Mouse (Mus musculus) testis, adult 2 months (tissue): ENCODE results near the gene Bex2. TPM values are rescaled to one million over a fixed set of nuclear protein-coding genes. Genes with fewer than 3 reads are reported as not detected.
"Not testable (repeated sequence)": the region's sequence is repeated elsewhere in the genome, so short reads cannot be mapped to it uniquely, and the experiment has no call there.

Experiments
- H3K27ac ChIP-seq: fragments of 200-500 bp; 2 replicates; pipeline ENCODE4 v1.5.1; 2012; ENCODE audit warnings: low read depth, low read length; ENCODE audit not compliant: control insufficient read depth, insufficient read depth
- H3K27me3 ChIP-seq: fragments of 200-500 bp; 2 replicates; pipeline ENCODE4 v1.6.1; 2012; ENCODE audit warnings: mild to moderate bottlenecking, low read length, moderate library complexity; ENCODE audit not compliant: control insufficient read depth, insufficient read depth
- H3K36me3 ChIP-seq: fragments of 200-500 bp; 2 replicates; pipeline ENCODE4 v1.6.1; 2012; ENCODE audit warnings: mild to moderate bottlenecking, low read length; ENCODE audit not compliant: control insufficient read depth, insufficient read depth
- H3K4me1 ChIP-seq: fragments of 200-500 bp; 2 replicates; pipeline ENCODE4 v1.6.1; 2012; ENCODE audit warnings: low read length; ENCODE audit not compliant: control insufficient read depth, insufficient read depth
- H3K4me3 ChIP-seq: fragments of 200-500 bp; 2 replicates; pipeline ENCODE4 v1.5.1; 2012; ENCODE audit warnings: low read depth, mild to moderate bottlenecking, low read length, moderate library complexity, mixed read lengths; ENCODE audit not compliant: control insufficient read depth
- CTCF ChIP-seq: fragments of 200-500 bp; IDR thresholded peaks from 2 replicates; pipeline ENCODE4 v1.5.1; 2012; ENCODE audit warnings: low read depth, mild to moderate bottlenecking, inconsistent platforms, low read length, moderate library complexity; ENCODE audit not compliant: control insufficient read depth, insufficient read depth, insufficient replicate concordance
- POLR2A ChIP-seq: fragments of 200-500 bp; IDR thresholded peaks from 2 replicates; pipeline ENCODE4 v1.6.1; 2012; ENCODE audit warnings: low read depth, mild to moderate bottlenecking, inconsistent platforms, low read length, moderate library complexity; ENCODE audit not compliant: control insufficient read depth
- polyA plus RNA-seq: library from polyadenylated mRNA; depleted of rRNA; stranded (reverse); fragments of >200 nt; gene quantifications from 2 replicates; pipeline ENCODE4 v1.2.3, GENCODE M21; 2012

Bex2 gene
- polyA plus RNA-seq, 1 experiment = 3.9 TPM

- no peaks in the 10 kb centered on the region; the same call in 1 of the 2 replicates for H3K4me1 ChIP-seq
- H3K36me3 ChIP-seq = no peaks in the 10 kb centered on the region
- peak within 1 kb of the TSS; percentile 74 for H3K4me3 ChIP-seq
- H3K27me3 ChIP-seq = no peaks in the 10 kb centered on the region
- H3K27ac ChIP-seq = peak within 1 kb of the TSS; percentile 73
- TF ChIP-seq CTCF (no peak), POLR2A (no peak)
Observed at GRCm38 (mm10) chrX:136085155-136085554, 17.1 kb upstream of the Bex2 start, which contains the start of gene Nxf3. Gene Nxf3, minus strand, starts transcription at chrX:136085255.

- peak overlapping the region; percentile 56 for H3K4me3 ChIP-seq
- not testable (repeated sequence) for H3K27ac ChIP-seq
Observed at GRCm38 (mm10) chrX:136067201-136067991, 640 bp downstream of the Bex2 start.

GRCm38 (mm10) chrX:136060698-136061097, 7.3 kb downstream of the Bex2 start:
- H3K4me1 ChIP-seq = no peaks in the 10 kb centered on the region
- H3K27ac ChIP-seq = no peak overlapping the region
- no peak overlapping the region for H3K4me3 ChIP-seq
- H3K27me3 ChIP-seq = no peaks in the 10 kb centered on the region
- H3K36me3 ChIP-seq = no peaks in the 10 kb centered on the region
- TF ChIP-seq POLR2A (no peak), CTCF (no peak)

More at GRCm38 (mm10) chrX:136067201-136067991, 640 bp downstream of the Bex2 start:
- not testable (repeated sequence) for H3K36me3 ChIP-seq, H3K4me1 ChIP-seq, H3K27me3 ChIP-seq

GRCm38 (mm10) chrX:136051219-136051618, 16.8 kb downstream of the Bex2 start:
- TF ChIP-seq CTCF = no peak
- no peak for TF ChIP-seq POLR2A

GRCm38 (mm10) chrX:136047528-136047927, 20.5 kb downstream of the Bex2 start:
- Histone ChIP-seq H3K36me3 (no peaks in the 10 kb centered on the region), H3K4me3 (no peak overlapping the region), H3K27ac (no peak overlapping the region), H3K27me3 (no peaks in the 10 kb centered on the region), H3K4me1 (no peaks in the 10 kb centered on the region)
- TF ChIP-seq CTCF (no peak), POLR2A (no peak)

More at GRCm38 (mm10) chrX:136051219-136051618, 16.8 kb downstream of the Bex2 start:
- no peaks in the 10 kb centered on the region for H3K27me3 ChIP-seq
- no peaks in the 10 kb centered on the region for H3K36me3 ChIP-seq
- H3K4me3 ChIP-seq = no peak overlapping the region
- H3K27ac ChIP-seq = no peak overlapping the region
- no peaks in the 10 kb centered on the region for H3K4me1 ChIP-seq

GRCm38 (mm10) chrX:136043726-136044125, 24.3 kb downstream of the Bex2 start:
- no peaks in the 10 kb centered on the region for H3K36me3 ChIP-seq
- H3K27me3 ChIP-seq = no peaks in the 10 kb centered on the region
- no peak overlapping the region for H3K4me3 ChIP-seq
- no peaks in the 10 kb centered on the region for H3K4me1 ChIP-seq
- no peak overlapping the region for H3K27ac ChIP-seq
- TF ChIP-seq POLR2A = no peak
- TF ChIP-seq CTCF = no peak

GRCm38 (mm10) chrX:136032799-136033763, 35.0 kb downstream of the Bex2 start, which contains the start of gene Arxes1:
Gene Arxes1, plus strand, starts transcription at chrX:136033367.
- H3K4me3 ChIP-seq, H3K27me3 ChIP-seq, H3K27ac ChIP-seq, H3K36me3 ChIP-seq, H3K4me1 ChIP-seq: not testable (repeated sequence)
